Mouse (Mus musculus): ENCODE measurements around the gene Rae1.
A peak's percentile ranks its signal among the peaks of the same experiment; 100 is the strongest.

Gene Rae1

GRCm38 (mm10) chr2:172996207-172996606, 3.7 kb upstream of the Rae1 start:
- peak; percentile 84 to 88 for DNase-seq (ENCODE audit: low spot score in 2 of 2)

- no peak for DNase-seq (ENCODE audit: low spot score in 2 of 2)
These were observed 2.2 kb upstream of the Rae1 start for GRCm38 (mm10) chr2:172997748-172998147.

GRCm38 (mm10) chr2:172998478-172998877, 1.4 kb upstream of the Rae1 start:
- no peak for DNase-seq (ENCODE audit: low spot score in 2 of 2)

GRCm38 (mm10) chr2:173000285-173000652, 352 bp downstream of the Rae1 start:
- DNase-seq (ENCODE audit: low spot score in 2 of 2), result no peak

- no peak for DNase-seq (ENCODE audit: low spot score in 2 of 2)
These were observed 1.0 kb downstream of the Rae1 start for GRCm38 (mm10) chr2:173000921-173001320.

- DNase-seq (ENCODE audit: low spot score in 2 of 2), result no peak
These were observed 3.8 kb downstream of the Rae1 start for GRCm38 (mm10) chr2:173003737-173004136.

- no peak for DNase-seq (ENCODE audit: low spot score in 2 of 2)
These were observed 10.4 kb downstream of the Rae1 start for GRCm38 (mm10) chr2:173010220-173010717.

GRCm38 (mm10) chr2:173011440-173011839, 11.5 kb downstream of the Rae1 start:
- no peak for DNase-seq (ENCODE audit: low spot score in 2 of 2)

GRCm38 (mm10) chr2:173014741-173015287, 14.9 kb downstream of the Rae1 start:
- DNase-seq (ENCODE audit: low spot score in 2 of 2), result no peak

- no peak for DNase-seq (ENCODE audit: low spot score in 2 of 2)
These were observed 18.0 kb downstream of the Rae1 start for GRCm38 (mm10) chr2:173017940-173018339.

- no peak for DNase-seq (ENCODE audit: low spot score in 2 of 2)
These were observed 18.7 kb downstream of the Rae1 start for GRCm38 (mm10) chr2:173018618-173019017.

- DNase-seq (ENCODE audit: low spot score in 2 of 2), result no peak
These were observed 19.4 kb downstream of the Rae1 start for GRCm38 (mm10) chr2:173019322-173019721.

- DNase-seq (ENCODE audit: low spot score in 2 of 2), result peak; percentile 73 to 75
These were observed 19.9 kb downstream of the Rae1 start for GRCm38 (mm10) chr2:173019790-173020189.

- no peak for DNase-seq (ENCODE audit: low spot score in 2 of 2)
These were observed 20.5 kb downstream of the Rae1 start, which contains the start of gene Rbm38 for GRCm38 (mm10) chr2:173020430-173020829. Rbm38 (plus strand) TSS chr2:173020498.

- peak; percentile 93 to 94 for DNase-seq (ENCODE audit: low spot score in 2 of 2)
These were observed 21.7 kb downstream of the Rae1 start for GRCm38 (mm10) chr2:173021633-173022055.

- no peak for DNase-seq (ENCODE audit: low spot score in 2 of 2)
These were observed 22.3 kb downstream of the Rae1 start for GRCm38 (mm10) chr2:173022056-173022681.

- no peak for DNase-seq (ENCODE audit: low spot score in 2 of 2)
These were observed 22.9 kb downstream of the Rae1 start for GRCm38 (mm10) chr2:173022813-173023212.

- no peak for DNase-seq (ENCODE audit: low spot score in 2 of 2)
These were observed 23.5 kb downstream of the Rae1 start for GRCm38 (mm10) chr2:173023371-173023851.

- no peak for DNase-seq (ENCODE audit: low spot score in 2 of 2)
These were observed 24.0 kb downstream of the Rae1 start for GRCm38 (mm10) chr2:173023966-173024365.

- DNase-seq (ENCODE audit: low spot score in 2 of 2), result no peak
These were observed 24.5 kb downstream of the Rae1 start for GRCm38 (mm10) chr2:173024392-173024791.

- DNase-seq (ENCODE audit: low spot score in 2 of 2), result no peak
These were observed 25.0 kb downstream of the Rae1 start for GRCm38 (mm10) chr2:173024938-173025337.

- DNase-seq (ENCODE audit: low spot score in 2 of 2), result no peak
These were observed 26.4 kb downstream of the Rae1 start for GRCm38 (mm10) chr2:173026286-173026685.

GRCm38 (mm10) chr2:173026688-173027131, 26.8 kb downstream of the Rae1 start:
- no peak for DNase-seq (ENCODE audit: low spot score in 2 of 2)
